Mouse (Mus musculus): ENCODE measurements around the gene Ppp4r2. TPM values are rescaled to one million over a fixed set of nuclear protein-coding genes. Genes with fewer than 3 reads are reported as not detected.

The Ppp4r2 gene
- polyA plus RNA-seq (2015; fragmentation: Nextera tagmentation; extraction: Ambion mirVana): 10.0 and 10.1 TPM in 2 replicates

GRCm38 (mm10) chr6:100833355-100833754 lies at the start of gene Ppp4r2:
TSS of gene Ppp4r2 (plus strand) at chr6:100833622.

Other genes with a start within 250 kb of the Ppp4r2 start
- gene Shq1, start 162.5 kb upstream of the Ppp4r2 start, polyA plus RNA-seq (2015; fragmentation: Nextera tagmentation; extraction: Ambion mirVana): 3.6 and 4.8 TPM in 2 replicates
- gene Gxylt2, start 128.9 kb upstream of the Ppp4r2 start, polyA plus RNA-seq (2015; fragmentation: Nextera tagmentation; extraction: Ambion mirVana): 7.6 and 8.2 TPM in 2 replicates

Measured in skeletal muscle tissue, postnatal 0 days (tissue).